Mouse (Mus musculus) ovary, postnatal 14 days (tissue): ENCODE data around the gene Depdc5.
"Not testable (repeated sequence)": the region's sequence is repeated elsewhere in the genome, so short reads cannot be mapped to it uniquely, and the experiment has no call there.

Source experiments
- DNase-seq: peaks from one replicate; pipeline ENCODE4 v3.0.0; 2022; ENCODE audit warnings: low spot score

Gene Depdc5

DNA sequence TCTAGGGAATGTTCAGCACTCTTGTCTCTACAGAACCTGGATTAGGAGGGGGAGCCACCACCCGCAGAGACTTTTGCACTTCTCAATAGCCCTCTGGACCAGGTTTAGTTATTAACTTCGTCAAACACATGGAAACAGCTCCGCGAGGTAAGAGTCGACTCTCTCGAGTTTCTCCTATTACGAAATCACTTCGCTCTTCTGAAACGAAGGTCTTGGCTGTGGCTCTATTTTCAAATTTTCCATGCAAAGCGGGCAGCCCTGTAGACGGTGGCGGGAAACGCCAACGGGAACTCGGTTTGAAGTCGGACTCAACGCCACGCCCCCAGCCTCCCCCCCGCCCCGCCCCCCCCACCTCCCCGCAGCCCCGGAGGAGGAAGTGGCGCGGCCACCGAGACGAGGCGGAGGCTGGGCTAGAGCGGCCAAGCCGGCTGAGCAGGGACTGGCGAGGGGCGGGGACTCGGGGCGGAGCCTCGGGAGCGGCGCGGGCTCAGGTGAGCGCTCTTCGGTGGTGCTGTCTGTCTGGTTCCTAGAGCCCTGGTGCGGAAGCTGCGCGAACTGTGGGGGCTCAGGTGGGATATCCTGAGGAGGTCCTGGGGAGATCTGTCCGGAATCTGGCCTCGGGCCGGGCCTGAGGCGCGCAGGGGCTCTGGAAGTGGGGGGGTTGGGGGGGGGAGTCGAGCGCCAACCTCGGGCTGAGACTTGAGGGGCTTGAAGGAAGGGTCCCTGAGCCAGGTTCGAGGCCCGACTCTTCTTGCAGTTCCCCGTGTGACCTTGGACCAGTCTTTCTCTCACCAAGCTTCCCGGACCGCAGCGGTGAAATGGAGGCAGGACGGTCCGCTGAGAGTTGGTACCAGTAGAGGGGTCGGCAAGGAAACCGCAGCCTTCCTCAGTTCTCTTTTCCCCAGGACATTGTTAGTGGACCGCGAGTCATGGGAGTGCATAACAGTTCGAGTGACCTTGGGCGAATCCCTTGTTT lies at the start of gene Depdc5:
TSS of gene Depdc5 (plus strand) at position 449 of the 976 bp plus-strand sequence.
- peak; percentile 88 for DNase-seq

DNA sequence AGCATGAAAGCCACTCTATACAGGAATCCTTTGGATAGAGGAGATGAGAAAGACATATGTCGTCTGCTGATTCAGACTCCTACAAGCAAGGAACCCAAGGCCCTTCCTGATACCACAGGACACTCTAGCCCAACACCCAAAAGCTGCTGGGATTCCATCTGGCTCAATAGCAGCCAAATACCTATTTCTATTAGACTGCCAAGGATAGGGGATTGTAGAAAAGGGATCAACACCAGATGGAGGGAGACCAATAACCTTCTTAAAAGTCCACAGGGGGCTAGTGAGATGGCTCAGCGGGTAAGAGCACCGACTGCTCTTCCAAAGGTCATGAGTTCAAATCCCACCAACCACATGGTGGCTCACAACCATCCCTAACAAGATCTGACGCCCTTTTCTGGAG lies 48.1 kb upstream of the Depdc5 start:
- DNase-seq, result no peak

DNA sequence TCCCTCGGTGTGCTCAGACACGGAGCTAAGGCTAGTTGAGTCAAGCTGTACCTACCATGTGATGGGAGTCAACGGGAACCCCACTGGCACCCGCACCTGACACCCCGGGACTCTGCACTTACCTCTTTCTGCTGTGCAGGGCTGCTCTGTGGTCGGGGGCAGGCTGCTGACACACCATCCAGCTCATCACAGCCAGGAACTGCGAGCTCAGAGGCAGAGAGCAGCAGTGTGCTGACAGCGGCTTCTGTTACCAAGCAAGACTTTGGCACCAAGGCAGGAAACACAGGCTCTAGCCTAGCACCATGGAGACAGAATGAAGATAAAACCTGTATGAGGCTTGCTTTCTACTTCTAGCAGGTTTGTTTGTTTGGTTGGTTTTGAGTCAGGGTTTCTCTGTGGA lies 43.0 kb upstream of the Depdc5 start:
- DNase-seq, result no peak

DNA sequence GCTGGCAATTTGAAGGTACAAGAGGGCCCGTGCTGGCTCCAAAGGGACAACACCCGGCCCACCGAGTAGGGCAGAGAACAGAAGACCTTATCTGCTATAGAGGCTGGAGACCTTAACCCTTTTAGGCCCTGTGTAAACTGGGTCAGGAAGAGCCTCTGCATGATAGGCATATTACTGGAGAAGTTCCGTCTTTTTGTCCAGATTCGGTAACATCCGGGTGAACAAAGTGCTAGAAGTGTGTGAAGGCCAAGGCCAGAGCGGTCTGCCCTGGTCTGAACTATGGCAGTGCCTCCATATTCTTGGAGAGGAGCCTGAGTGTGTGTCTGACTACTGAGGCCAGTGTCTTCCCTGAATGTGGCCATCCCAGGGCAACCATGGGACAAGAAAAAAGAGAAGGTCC lies 36.5 kb upstream of the Depdc5 start, which contains the start of gene Gm20671:
TSS of gene Gm20671 (minus strand) at position 101 of the 400 bp plus-strand sequence.
- no peak for DNase-seq

DNA sequence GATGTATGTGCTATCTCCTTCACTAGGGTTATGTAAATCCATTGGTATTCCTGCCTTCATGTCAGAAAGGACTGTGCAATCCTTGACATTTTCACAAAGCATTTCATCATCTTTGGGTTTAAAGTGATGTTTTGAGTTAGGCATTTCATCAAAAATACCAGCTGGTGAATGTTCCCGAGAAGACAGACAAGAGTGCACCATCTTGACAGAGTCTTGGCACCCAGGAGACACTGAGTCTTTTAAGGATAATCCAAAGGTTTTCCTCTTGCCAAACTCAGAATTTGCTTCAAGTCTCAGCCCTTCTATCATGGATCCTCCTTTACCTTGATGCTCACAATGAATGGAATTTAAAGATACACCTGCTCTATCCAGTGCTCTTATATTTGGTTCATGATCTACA lies 34.7 kb upstream of the Depdc5 start:
- DNase-seq, result not testable (repeated sequence)

DNA sequence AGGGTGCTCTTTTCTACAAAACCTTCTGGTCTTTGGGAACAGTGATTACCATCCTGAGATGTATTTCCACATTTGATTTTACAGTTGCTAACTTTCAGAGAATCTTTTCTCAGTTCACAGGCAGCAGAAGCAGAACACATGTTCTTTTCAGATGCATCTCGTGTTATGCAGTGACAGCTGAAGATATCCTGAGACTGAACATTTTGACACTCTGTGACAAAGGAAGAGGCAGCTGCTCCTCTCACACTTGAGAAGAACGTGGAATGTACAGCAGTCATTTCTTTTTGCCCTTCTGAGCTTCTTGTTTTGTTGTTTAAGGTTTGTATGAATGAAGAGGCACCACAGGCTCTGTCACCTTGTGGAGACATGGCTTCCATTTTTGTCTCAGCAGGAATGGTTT lies 33.4 kb upstream of the Depdc5 start:
- no peak for DNase-seq

DNA sequence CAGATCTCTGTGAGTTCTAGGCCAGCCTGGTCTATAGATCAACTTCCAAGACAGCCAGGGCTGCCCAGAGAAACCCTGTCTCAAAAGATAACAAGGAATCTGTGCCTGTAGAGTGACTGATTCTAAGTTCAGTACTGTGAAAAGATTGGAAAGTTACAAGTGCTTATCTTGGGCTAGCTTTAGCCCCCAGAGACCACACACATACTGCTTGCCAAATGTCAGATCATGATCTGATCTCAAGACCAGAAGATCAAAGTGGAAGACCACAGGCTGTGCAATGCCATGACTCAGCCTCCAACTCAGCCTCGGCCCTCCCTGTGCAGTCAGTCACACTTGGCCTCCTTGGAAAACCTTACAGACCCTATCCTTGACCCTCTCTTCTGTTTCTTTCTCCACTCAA lies 29.0 kb upstream of the Depdc5 start:
- DNase-seq, result no peak

DNA sequence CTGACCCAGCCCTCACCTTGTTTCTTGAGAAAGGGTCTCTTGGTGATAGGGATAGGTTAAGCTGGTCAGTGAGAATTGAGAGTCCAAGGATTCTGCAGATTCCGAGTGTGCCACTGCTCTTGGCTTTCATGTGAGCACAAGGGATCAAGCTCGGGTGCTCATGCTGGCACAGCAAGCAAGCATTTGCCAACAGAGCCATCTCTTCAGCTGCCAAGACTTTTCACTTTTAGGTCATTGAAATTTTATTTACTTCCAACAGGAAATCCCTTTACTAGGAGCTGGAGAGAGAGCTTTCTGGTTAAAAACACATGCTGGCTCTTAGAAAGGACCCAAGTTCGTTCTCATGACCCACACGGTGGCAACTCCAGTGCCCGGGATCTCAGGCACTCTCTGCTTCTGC lies 26.5 kb upstream of the Depdc5 start:
- DNase-seq, result no peak

DNA sequence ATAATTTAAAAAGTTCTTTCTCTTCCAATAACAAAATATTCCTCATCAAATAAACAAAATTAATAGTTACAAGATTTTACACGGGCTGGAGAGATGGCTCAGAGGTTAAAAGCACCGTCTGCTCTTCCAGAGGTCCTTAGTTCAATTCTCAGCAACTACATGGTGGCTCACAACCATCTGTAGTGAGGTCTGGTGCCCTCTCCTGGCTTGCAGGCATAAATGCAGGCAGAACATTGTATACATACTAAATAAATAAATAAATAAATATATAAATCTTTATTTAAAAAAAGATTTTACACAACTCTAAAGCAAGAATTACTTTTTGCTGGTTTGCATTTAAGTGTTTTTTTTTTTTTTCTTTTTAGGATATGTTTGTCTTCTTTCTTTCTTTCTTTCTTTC lies 23.5 kb upstream of the Depdc5 start:
- DNase-seq, result no peak

DNA sequence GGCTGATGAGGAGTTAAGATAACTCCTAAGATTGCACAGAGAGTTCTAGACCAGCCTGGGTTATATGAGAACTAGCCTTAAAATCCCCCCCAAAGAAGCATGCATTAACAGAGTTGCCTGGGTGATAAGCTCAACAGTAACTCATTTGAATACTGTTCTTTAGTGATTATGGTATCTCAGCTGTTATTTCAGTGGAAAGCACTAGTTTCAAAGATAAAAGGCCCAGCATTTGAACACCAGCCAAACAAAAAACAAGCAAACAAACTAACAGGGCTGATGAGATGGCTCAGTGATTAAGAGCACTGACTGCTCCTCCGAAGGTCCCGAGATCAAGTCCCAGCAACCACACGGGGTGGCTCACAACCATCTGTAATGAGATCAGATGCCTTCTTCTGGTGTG lies 14.3 kb upstream of the Depdc5 start:
- no peak for DNase-seq

DNA sequence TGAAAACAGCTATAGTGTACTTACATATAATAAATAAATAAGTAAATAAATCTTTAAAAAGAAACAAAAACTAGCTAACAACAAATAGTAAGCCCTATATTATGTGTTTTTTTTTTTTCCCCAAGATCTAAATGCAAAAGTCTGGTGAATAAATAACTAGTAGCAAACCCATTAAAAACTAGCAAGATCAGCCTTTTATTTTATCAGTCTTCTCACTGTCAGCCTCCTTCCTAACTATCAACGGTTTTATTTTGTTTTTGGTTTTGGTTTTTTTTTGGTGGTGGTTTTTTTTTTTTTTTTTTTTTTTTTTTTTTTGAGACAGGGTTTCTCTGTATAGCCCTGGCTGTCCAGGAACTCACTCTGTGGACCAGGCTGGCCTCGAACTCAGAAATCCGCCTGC lies 13.9 kb upstream of the Depdc5 start:
- DNase-seq, result not testable (repeated sequence)

DNA sequence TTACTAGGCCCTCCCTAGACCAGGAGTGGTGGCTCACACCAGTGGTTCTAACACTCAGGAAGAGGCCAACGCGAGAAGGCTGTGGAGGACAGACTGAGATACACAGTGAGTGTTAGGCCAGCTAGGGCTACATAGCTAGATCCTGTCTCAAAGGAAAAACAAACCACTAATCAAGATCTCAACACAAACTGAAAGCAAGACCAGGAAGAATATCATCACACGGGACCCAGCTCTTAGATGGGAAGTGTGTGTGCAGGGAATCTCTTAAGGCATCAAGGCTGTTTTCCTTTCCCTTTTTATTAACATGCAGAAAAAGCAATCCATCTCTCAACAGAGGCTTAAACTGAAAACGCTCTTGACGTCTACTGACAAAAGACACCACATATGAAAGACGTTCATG lies 11.5 kb upstream of the Depdc5 start:
- no peak for DNase-seq

DNA sequence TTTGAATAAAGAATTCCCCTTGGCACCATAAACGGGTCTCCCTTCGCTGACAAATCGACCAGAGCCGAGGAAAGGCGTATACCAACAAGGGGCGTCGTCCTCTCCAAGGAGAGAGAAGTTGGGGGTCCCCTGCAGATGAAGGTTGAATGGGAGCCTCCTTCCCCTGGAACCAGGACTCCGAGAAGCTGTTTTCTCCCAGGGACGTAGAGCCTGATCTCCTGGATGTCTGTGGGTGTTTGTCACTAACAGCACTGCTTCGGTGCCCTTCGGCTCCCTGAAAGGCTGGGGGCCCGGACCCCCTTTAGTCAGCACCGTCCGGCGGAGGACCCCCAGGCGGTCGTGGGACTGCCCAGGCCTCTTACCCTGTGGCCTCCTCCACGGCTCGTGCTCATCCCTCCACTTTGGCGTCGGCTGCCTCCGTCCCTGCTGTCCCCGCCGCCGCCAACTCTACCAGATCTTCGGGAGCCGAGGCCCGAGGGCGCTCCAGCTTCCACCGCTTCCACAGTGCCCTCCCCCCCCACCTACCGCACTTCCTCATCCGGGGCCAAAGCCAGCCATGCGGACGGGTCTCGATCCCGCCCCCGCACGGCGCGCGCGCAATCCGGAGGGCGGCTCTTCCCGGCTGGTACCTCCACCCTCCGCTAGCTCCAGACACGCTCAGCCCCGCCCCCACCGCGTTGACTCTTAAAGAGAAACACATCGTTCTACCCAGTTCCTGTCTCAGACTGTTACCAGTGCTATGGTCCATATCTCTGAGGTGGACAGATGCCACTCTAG lies 9.6 kb upstream of the Depdc5 start, which contains the start of gene Prr14l:
TSS of gene Prr14l (minus strand) at position 526 of the 777 bp plus-strand sequence.
- DNase-seq, result peak; percentile 100

DNA sequence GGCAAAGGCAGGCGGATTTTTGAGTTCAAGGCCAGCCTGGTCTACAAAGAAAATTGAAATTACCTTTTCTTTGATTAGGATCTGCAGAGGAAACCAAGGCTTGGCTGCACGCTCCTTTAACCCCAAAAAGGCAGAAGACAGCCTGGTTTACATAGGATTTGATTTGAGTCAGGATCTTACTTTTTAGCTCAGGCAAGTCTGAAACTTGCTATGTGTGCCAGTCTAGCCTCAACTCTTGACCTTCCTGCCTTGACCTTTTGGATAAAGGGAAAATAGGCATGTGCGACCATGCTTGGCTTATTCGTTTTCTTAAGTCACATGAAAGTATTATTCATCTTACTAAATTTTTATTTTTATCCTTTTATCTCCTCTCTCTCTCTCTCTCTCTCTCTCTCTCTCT lies 8.7 kb upstream of the Depdc5 start:
- DNase-seq, result no peak

DNA sequence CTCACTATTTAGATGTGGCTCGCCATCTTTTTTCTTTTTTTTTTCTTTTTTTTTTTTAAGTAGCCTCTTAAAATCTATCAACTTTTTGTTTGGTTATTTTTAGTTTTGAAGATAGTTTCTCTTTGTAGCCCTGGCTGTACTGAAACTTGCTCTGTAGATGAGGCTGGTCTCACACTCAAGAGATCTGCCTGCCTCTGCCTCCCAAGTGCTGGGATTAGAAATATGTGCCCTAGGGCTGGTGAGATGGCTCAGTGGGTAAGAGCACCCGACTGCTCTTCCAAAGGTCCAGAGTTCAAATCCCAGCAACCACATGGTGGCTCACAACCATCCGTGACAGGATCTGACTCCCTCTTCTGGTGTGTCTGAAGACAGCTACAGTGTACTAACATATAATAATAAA lies 8.2 kb upstream of the Depdc5 start:
- DNase-seq, result not testable (repeated sequence)

DNA sequence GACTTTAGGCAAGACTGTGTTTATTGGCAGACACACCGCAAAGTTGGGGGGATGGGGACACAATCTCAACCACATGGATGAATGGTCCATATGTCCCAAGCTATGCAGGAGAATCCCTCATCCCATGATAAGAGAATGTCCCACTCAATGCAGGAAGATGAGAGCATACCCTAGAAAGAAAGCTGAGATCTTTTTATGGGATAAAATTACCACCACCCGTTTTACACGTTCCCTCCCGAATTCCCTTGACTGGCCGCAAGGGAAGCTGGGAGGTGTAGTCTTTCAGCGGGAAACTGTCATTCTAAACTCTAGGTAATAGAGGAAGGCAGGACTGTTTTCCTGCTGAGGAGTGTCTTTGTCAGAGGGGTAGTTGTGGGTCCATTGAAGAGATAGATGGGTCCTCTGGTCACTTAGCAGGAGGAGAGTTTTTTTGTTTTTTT lies 5.7 kb upstream of the Depdc5 start:
- DNase-seq, result peak; percentile 18

DNA sequence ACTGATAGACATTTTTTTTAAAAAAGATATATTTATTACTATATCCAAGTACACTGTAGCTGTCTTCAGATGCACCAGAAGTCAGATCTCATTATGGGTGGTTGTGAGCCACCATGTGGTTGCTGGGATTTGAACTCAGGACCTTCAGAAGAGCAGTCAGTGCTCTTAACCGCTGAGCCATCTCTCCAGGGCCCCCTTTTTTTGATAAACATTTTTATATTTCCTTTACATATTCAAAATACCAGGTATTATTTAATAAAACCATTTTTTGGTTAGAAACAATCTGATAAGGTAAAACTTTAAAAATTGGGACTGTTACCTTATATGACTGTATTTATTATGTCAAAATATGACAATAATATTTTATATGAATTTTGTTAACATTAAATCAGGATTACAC lies 2.4 kb upstream of the Depdc5 start:
- DNase-seq, result no peak

DNA sequence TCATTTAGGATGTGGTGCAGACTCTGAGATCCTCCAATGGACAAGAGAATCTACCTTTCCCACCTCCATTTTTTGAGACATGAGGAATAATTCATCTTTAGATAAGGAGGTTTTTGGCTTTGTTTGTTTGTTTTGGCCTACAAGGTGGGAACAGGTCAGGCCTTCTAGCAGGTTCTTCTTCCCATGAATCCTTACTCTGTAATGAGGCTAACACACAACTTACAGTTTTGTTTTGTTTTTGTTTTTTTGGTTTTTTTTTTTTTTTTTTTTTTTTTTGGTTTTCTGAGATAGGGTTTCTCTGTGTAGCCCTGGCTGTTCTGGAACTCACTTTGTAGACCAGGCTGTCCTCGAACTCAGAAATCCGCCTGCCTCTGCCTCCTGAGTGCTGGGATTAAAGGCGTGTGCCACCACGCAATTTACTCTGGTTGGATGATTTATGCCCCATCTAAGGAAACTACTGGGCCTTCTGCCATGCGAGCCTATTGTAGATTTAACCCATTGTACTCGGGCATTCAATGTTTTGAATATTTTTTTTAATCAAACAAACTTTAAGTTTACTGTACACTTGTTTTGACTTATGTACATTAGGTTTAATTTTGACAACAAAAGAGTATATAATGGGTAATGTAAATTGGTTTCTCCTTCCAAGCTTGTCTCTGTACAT lies 900 bp upstream of the Depdc5 start:
- DNase-seq, result no peak

DNA sequence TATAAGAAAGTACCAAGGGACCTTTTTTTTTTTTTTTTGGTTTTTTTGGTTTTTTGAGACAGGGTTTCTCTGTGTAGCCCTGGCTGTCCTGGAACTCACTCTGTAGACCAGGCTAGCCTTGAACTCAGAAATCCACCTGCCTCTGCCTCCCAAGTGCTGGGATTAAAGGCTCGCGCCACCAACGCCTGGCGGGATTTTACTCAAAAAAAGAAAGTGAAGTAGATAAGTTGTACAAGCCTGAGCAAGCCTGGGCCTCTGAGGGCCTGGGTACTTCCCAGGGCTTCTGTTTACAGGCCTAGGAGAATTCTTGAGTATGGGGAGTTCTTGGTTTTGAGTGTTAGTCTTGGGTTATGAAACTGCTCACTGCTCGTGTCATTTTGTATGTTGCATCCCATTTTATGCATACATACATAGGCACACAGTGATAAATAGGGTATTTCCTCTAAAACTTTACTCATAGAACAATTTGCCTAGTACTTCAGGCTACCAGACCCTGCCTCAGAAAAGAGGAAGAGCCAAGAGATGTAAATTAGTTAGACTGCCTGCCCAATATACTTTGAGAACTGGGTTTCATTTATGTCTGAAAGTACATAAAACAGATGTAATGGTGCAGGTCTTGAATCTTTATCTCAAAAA lies 6.0 kb downstream of the Depdc5 start:
- no peak for DNase-seq

DNA sequence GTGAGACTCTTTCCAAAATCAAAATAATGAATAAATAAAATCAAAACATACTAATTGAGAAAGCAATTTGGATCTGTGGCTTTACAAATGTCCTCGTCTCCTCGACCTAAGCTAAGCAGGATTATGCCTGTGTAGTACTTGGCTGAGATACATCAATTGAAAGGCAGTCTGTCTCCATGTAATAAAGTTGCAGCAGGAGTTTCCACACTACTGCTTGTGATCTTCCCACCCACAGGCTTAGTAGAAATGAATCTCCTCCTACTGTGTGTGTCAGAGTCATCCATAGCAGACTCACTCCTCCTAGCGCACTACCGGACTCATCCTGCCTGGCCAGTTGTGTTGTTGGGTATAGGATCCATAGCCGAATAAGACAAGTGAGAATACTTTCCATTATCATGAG lies 8.8 kb downstream of the Depdc5 start:
- no peak for DNase-seq

DNA sequence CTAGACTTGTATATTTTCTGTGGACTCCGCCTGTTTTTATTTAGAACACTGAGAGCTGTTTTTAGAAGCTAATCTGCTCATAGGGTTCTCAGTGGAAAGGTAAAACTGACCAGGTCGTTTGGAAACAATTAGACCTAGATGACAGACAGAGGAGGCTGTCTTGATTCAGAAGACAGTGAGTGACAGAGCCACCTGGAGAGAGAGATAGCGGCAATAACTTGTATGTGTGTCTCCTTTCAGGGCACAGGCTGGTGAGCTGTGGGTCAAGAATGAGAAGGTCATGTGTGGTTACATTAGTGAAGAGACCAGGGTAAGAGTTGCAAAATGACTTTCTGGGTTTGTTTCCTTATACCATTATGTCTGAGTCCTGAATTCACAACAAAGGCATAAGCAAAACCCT lies 23.2 kb downstream of the Depdc5 start:
- no peak for DNase-seq

DNA sequence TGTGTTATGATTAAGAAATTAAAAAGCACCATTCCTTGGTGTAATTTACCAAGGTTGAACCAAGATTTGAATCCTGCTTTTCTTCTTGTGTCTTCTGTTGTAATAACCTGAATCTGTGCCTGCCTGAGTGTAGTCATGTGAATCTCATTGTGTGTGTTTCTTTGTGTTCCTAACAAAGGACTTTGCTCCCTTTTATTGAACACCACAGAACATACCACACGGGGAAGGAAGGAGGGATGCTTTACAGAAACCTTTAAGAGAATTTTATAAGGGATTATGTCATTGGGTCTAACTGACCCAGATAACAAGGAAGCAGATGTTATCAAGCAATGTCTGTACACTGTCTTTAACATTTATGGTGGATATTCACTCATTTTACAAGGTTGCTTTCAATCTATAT lies 44.0 kb downstream of the Depdc5 start:
- no peak for DNase-seq
